Mouse (Mus musculus): Measurements from ENCODE around the gene Emcn. TPM values are rescaled to one million over a fixed set of nuclear protein-coding genes. Genes with fewer than 3 reads are reported as not detected.

Gene Emcn
- total and polyA plus RNA-seq, 2 experiments from 2014 or later: 5.6 to 8.5 TPM

GRCm38 (mm10) chr3:137309959-137310358 is 30.9 kb upstream of the Emcn start:
- no peaks in the 10 kb centered on the region for H3K36me3 ChIP-seq (ENCODE audit: insufficient read depth, low read length)
- H3K9ac ChIP-seq (replicated peaks; ENCODE audit: low read length, poor library complexity, severe bottlenecking): no peak overlapping the region
- no peaks in the 10 kb centered on the region for H3K27me3 ChIP-seq (ENCODE audit: insufficient read depth, low read length)
- no peak overlapping the region for H3K4me2 ChIP-seq (ENCODE audit: low read depth, low read length, poor library complexity, severe bottlenecking)
- ATAC-seq (ENCODE audit: low FRiP score) (no peak), DNase-seq (ENCODE audit: low spot score) (peak; percentile 42)
- no peak overlapping the region for H3K4me3 ChIP-seq (ENCODE audit: low read depth, low read length)
- no peak for TF ChIP-seq CTCF (IDR thresholded peaks at IDR 0.05)
- no peaks in the 10 kb centered on the region for H3K4me1 ChIP-seq (ENCODE audit: insufficient read depth, low read length)
- H3K27ac ChIP-seq (ENCODE audit: low read depth, low read length): no peak overlapping the region
- no peaks in the 10 kb centered on the region for H3K9me3 ChIP-seq (ENCODE audit: low read length)

DNA sequence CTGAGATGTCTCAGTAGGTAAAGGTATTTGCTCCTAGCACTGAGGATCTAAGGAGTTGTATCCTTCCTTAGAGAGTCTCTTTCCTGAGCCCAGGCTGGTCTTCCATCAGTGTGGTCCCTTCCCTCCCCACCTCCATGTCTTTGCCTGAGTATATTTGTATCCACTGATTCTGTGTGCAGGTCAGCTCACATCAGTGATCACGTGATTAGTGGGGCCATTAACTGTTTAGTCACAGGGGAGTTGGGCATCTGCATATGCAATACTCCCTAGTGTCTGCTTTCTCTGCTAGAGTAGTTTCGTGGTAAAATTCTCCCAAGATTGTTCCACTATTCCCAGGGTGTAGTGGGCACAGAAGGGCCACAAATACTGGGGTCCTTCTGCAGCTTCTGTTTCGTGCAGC is 28.3 kb upstream of the Emcn start:
- H3K36me3 ChIP-seq (ENCODE audit: insufficient read depth, low read length): no peaks in the 10 kb centered on the region
- no peak overlapping the region for H3K4me3 ChIP-seq (ENCODE audit: low read depth, low read length)
- H3K4me1 ChIP-seq (ENCODE audit: insufficient read depth, low read length): no peaks in the 10 kb centered on the region
- no peak overlapping the region for H3K4me2 ChIP-seq (ENCODE audit: low read depth, low read length, poor library complexity, severe bottlenecking)
- no peak overlapping the region for H3K9ac ChIP-seq (replicated peaks; ENCODE audit: low read length, poor library complexity, severe bottlenecking)
- no peaks in the 10 kb centered on the region for H3K9me3 ChIP-seq (ENCODE audit: low read length)
- 72% methylated on average over 3 of the region's 3 CpGs for WGBS
- TF ChIP-seq CTCF (IDR thresholded peaks at IDR 0.05): no peak
- no peak for DNase-seq (ENCODE audit: low spot score)
- H3K27ac ChIP-seq (ENCODE audit: low read depth, low read length): no peak overlapping the region
- no peaks in the 10 kb centered on the region for H3K27me3 ChIP-seq (ENCODE audit: insufficient read depth, low read length)
- no peak for ATAC-seq (ENCODE audit: low FRiP score)

DNA sequence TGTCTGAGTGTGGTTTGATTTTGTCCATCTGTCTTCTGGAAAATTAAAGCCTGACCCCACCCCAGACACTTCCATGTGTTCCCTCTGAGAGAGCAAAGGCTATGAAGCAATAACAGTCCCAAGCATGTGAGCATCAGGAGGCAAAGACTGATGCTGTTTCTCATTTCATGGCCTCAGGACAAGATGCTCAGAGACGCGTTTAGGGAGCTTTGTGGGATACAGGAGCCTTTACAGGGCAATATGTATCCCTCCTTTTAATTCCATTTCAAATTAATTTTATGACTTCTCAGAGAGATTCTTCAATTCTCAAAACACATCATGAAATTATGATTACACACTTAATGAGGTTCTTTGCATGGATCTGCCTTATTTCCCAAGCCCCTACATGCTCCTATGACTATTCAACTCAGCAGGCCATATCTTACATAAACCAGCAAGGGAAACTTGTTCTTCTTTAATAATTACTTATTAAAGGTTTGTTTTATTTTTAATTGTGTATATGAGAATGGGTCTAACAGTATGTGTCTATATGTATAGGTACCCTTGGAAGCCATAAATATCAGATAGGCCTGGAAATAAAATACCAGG is 27.0 kb upstream of the Emcn start:
- ATAC-seq (ENCODE audit: low FRiP score) (no peak), DNase-seq (ENCODE audit: low spot score) (no peak)
- no peak for TF ChIP-seq CTCF (IDR thresholded peaks at IDR 0.05)
- Histone ChIP-seq H3K4me3 (ENCODE audit: low read depth, low read length) (no peak overlapping the region), H3K36me3 (ENCODE audit: insufficient read depth, low read length) (no peaks in the 10 kb centered on the region), H3K9me3 (ENCODE audit: low read length) (no peaks in the 10 kb centered on the region), H3K27me3 (ENCODE audit: insufficient read depth, low read length) (no peaks in the 10 kb centered on the region), H3K9ac (replicated peaks; ENCODE audit: low read length, poor library complexity, severe bottlenecking) (no peak overlapping the region), H3K4me1 (ENCODE audit: insufficient read depth, low read length) (no peaks in the 10 kb centered on the region), H3K27ac (ENCODE audit: low read depth, low read length) (no peak overlapping the region), H3K4me2 (ENCODE audit: low read depth, low read length, poor library complexity, severe bottlenecking) (no peak overlapping the region)
- WGBS: 65% methylated on average over 2 of the region's 2 CpGs

- no peak overlapping the region for H3K9ac ChIP-seq (replicated peaks; ENCODE audit: low read length, poor library complexity, severe bottlenecking)
- H3K27me3 ChIP-seq (ENCODE audit: insufficient read depth, low read length): no peaks in the 10 kb centered on the region
- H3K4me1 ChIP-seq (ENCODE audit: insufficient read depth, low read length): no peaks in the 10 kb centered on the region
- no peak overlapping the region for H3K4me2 ChIP-seq (ENCODE audit: low read depth, low read length, poor library complexity, severe bottlenecking)
- no peak overlapping the region for H3K4me3 ChIP-seq (ENCODE audit: low read depth, low read length)
- no peak for ATAC-seq (ENCODE audit: low FRiP score)
- H3K27ac ChIP-seq (ENCODE audit: low read depth, low read length): no peak overlapping the region
- 96% methylated on average over 1 of the region's 2 CpGs for WGBS
- DNase-seq (ENCODE audit: low spot score): no peak
- TF ChIP-seq CTCF (IDR thresholded peaks at IDR 0.05): no peak
- no peaks in the 10 kb centered on the region for H3K36me3 ChIP-seq (ENCODE audit: insufficient read depth, low read length)
- H3K9me3 ChIP-seq (ENCODE audit: low read length): no peaks in the 10 kb centered on the region
Measured at GRCm38 (mm10) chr3:137318371-137318770, 22.5 kb upstream of the Emcn start.

DNA sequence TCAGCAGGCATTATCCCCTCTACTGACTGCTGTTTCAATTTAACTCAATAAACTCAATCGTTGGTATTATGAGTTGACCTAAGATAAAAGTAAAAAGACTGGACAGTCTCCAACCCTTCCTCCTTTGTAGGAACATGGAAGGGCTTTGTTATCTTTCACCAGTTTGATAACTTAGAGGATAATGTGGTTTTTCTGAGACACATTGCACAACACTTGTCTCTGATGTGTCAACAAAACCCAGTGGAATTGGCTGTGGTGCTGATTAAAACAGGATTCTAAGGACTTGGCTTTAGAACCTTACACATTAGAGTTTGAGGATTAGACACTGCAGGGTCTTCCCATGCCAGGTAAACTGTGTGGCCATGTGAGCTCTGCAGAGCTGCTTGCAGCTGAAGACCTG is 20.9 kb upstream of the Emcn start:
- Histone ChIP-seq H3K9ac (replicated peaks; ENCODE audit: low read length, poor library complexity, severe bottlenecking) (no peak overlapping the region), H3K27me3 (ENCODE audit: insufficient read depth, low read length) (no peaks in the 10 kb centered on the region), H3K27ac (ENCODE audit: low read depth, low read length) (no peak overlapping the region), H3K4me3 (ENCODE audit: low read depth, low read length) (no peak overlapping the region), H3K9me3 (ENCODE audit: low read length) (no peaks in the 10 kb centered on the region), H3K4me1 (ENCODE audit: insufficient read depth, low read length) (no peaks in the 10 kb centered on the region), H3K36me3 (ENCODE audit: insufficient read depth, low read length) (no peaks in the 10 kb centered on the region), H3K4me2 (ENCODE audit: low read depth, low read length, poor library complexity, severe bottlenecking) (no peak overlapping the region)
- WGBS: 50% methylated on average over 1 of the region's 1 CpGs
- no peak for TF ChIP-seq CTCF (IDR thresholded peaks at IDR 0.05)
- no peak for ATAC-seq (ENCODE audit: low FRiP score)
- no peak for DNase-seq (ENCODE audit: low spot score)

DNA sequence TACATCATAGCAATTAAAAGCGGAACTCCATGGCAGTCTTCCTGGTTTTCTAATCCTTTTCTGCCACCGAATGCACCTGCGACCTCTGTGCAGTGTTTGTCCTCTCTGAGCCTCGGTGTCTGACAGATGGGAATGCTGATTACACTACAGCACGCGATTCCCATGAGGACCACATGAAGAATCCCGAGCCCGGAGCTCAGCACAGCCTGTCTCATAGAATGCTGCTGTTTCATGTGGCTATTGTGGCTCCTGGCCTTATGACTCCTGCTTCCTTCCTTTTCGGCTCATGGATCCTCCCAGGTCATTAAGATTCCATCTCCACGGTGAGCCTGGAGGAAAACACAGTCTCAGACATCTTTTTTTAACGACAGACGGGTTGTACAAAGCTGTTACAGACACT is 18.6 kb upstream of the Emcn start:
- H3K27ac ChIP-seq (ENCODE audit: low read depth, low read length): no peak overlapping the region
- no peak for TF ChIP-seq CTCF (IDR thresholded peaks at IDR 0.05)
- ATAC-seq (ENCODE audit: low FRiP score): no peak

More for the DNA sequence above, 18.6 kb upstream of the Emcn start:
- no peaks in the 10 kb centered on the region for H3K9me3 ChIP-seq (ENCODE audit: low read length)
- WGBS: 48% methylated on average over 12 of the region's 12 CpGs
- H3K36me3 ChIP-seq (ENCODE audit: insufficient read depth, low read length): no peaks in the 10 kb centered on the region
- peak; percentile 75 for DNase-seq (ENCODE audit: low spot score)
- H3K4me3 ChIP-seq (ENCODE audit: low read depth, low read length): no peak overlapping the region
- no peak overlapping the region; the same call in 1 of the 2 replicates for H3K4me2 ChIP-seq (ENCODE audit: low read depth, low read length, poor library complexity, severe bottlenecking)
- no peaks in the 10 kb centered on the region for H3K4me1 ChIP-seq (ENCODE audit: insufficient read depth, low read length)
- H3K27me3 ChIP-seq (ENCODE audit: insufficient read depth, low read length): no peaks in the 10 kb centered on the region
- no peak overlapping the region for H3K9ac ChIP-seq (replicated peaks; ENCODE audit: low read length, poor library complexity, severe bottlenecking)

All from midbrain, postnatal 0 days (tissue).